Mouse (Mus musculus): Measurements from ENCODE around the gene Zfp652. TPM values are rescaled to one million over a fixed set of nuclear protein-coding genes. Genes with fewer than 3 reads are reported as not detected.
"Not testable (repeated sequence)": the region's sequence is repeated elsewhere in the genome, so short reads cannot be mapped to it uniquely, and the experiment has no call there.

The Zfp652 gene
- 5.9 and 6.3 TPM in 2 replicates for polyA plus RNA-seq (2015; fragmentation: Nextera tagmentation; extraction: Ambion mirVana)

- no peaks in the 10 kb centered on the region for H3K27me3 ChIP-seq
- under 1% methylated on average over 55 of the region's 103 CpGs for WGBS (ENCODE audit: insufficient replicate concordance)
- no peaks in the 10 kb centered on the region for H3K9me3 ChIP-seq (replicated peaks)
- peak; percentile 87 for DNase-seq
- peak within 1 kb of the TSS; percentile 96 for H3K27ac ChIP-seq
- peak; percentile 86 for ATAC-seq (ENCODE audit: low read depth)
- H3K9ac ChIP-seq = peak within 1 kb of the TSS; percentile 97
- H3K4me3 ChIP-seq (replicated peaks) = peak within 1 kb of the TSS; percentile 92
- H3K36me3 ChIP-seq = no peaks in the 10 kb centered on the region
- peak within 1 kb of the TSS; percentile 99 for H3K4me2 ChIP-seq
- peaks cover 69% of the 10 kb centered on the region for H3K4me1 ChIP-seq (replicated peaks)
Measured at GRCm38 (mm10) chr11:95712563-95713224, at the start of gene Zfp652. Gene Zfp652, plus strand, starts transcription at chr11:95712673.

- no peaks in the 10 kb centered on the region for H3K9me3 ChIP-seq (replicated peaks)
- no peaks in the 10 kb centered on the region for H3K27me3 ChIP-seq
Measured at GRCm38 (mm10) chr11:95666529-95667149, 45.8 kb upstream of the Zfp652 start, which contains the start of gene Phb. Gene Phb, plus strand, starts transcription at chr11:95666957.

GRCm38 (mm10) chr11:95667177-95667576 lies 45.3 kb upstream of the Zfp652 start:
- H3K9me3 ChIP-seq (replicated peaks) = no peaks in the 10 kb centered on the region
- peak overlapping the region; percentile 78 for H3K4me3 ChIP-seq (replicated peaks)
- ATAC-seq (ENCODE audit: low read depth) (peak; percentile 58), DNase-seq (peak; percentile 55)
- peak overlapping the region; percentile 18 for H3K27ac ChIP-seq
- no peaks in the 10 kb centered on the region for H3K27me3 ChIP-seq
- peak overlapping the region; percentile 77 for H3K9ac ChIP-seq
- H3K4me1 ChIP-seq (replicated peaks) = peaks cover 30% of the 10 kb centered on the region
- 0% methylated on average over 11 of the region's 11 CpGs for WGBS (ENCODE audit: insufficient replicate concordance)
- H3K4me2 ChIP-seq = peak overlapping the region; percentile 70
- H3K36me3 ChIP-seq = peaks cover 39% of the 10 kb centered on the region

More at GRCm38 (mm10) chr11:95666529-95667149, 45.8 kb upstream of the Zfp652 start, which contains the start of gene Phb:
- H3K27ac ChIP-seq = peak within 1 kb of the TSS; percentile 18
- WGBS (ENCODE audit: insufficient replicate concordance) = under 1% methylated on average over 25 of the region's 25 CpGs
- peak within 1 kb of the TSS; percentile 78 for H3K4me3 ChIP-seq (replicated peaks)
- ATAC-seq (ENCODE audit: low read depth) (peak; percentile 94), DNase-seq (peak; percentile 92)
- peak within 1 kb of the TSS; percentile 77 for H3K9ac ChIP-seq
- peak within 1 kb of the TSS; percentile 70 for H3K4me2 ChIP-seq
- peaks cover 30% of the 10 kb centered on the region for H3K4me1 ChIP-seq (replicated peaks)
- peaks cover 34% of the 10 kb centered on the region for H3K36me3 ChIP-seq

- Histone ChIP-seq H3K4me3 (replicated peaks) (peak overlapping the region; percentile 78), H3K9ac (peak overlapping the region; percentile 77), H3K36me3 (peaks cover 43% of the 10 kb centered on the region), H3K4me2 (peak overlapping the region; percentile 70), H3K4me1 (replicated peaks) (peaks cover 30% of the 10 kb centered on the region)
- ATAC-seq (ENCODE audit: low read depth); DNase-seq; H3K27me3 ChIP-seq; H3K27ac ChIP-seq; H3K9me3 ChIP-seq (replicated peaks): not testable (repeated sequence)
- WGBS (ENCODE audit: insufficient replicate concordance) = 84% methylated on average over 7 of the region's 7 CpGs
Measured at GRCm38 (mm10) chr11:95668086-95668485, 44.4 kb upstream of the Zfp652 start.

- no peak for DNase-seq
- Histone ChIP-seq H3K4me1 (replicated peaks) (peaks cover 10% of the 10 kb centered on the region; the same call in 1 of the 2 replicates), H3K27ac (0 out of 2 replicates have a peak overlapping the region, but pooled peaks have one; percentile 23), H3K9ac (no peak overlapping the region), H3K36me3 (peaks cover 86% of the 10 kb centered on the region), H3K9me3 (replicated peaks) (no peaks in the 10 kb centered on the region), H3K27me3 (no peaks in the 10 kb centered on the region), H3K4me2 (no peak overlapping the region), H3K4me3 (replicated peaks) (no peak overlapping the region)
- 87% methylated on average over 14 of the region's 14 CpGs for WGBS (ENCODE audit: insufficient replicate concordance)
- no peak for ATAC-seq (ENCODE audit: low read depth)
Measured at GRCm38 (mm10) chr11:95675498-95675897, 37.0 kb upstream of the Zfp652 start.

GRCm38 (mm10) chr11:95676307-95676706 lies 36.2 kb upstream of the Zfp652 start:
- Histone ChIP-seq H3K4me1 (replicated peaks) (peaks cover 7% of the 10 kb centered on the region; the same call in 1 of the 2 replicates), H3K9ac (no peak overlapping the region), H3K27ac (no peak overlapping the region), H3K4me3 (replicated peaks) (no peak overlapping the region), H3K27me3 (no peaks in the 10 kb centered on the region), H3K9me3 (replicated peaks) (no peaks in the 10 kb centered on the region), H3K4me2 (no peak overlapping the region), H3K36me3 (peaks cover 86% of the 10 kb centered on the region)
- peak; percentile 53 for DNase-seq
- no peak for ATAC-seq (ENCODE audit: low read depth)
- 34% methylated on average over 6 of the region's 6 CpGs for WGBS (ENCODE audit: insufficient replicate concordance)

- Histone ChIP-seq H3K4me3 (replicated peaks) (no peak overlapping the region), H3K9me3 (replicated peaks) (no peaks in the 10 kb centered on the region), H3K9ac (no peak overlapping the region), H3K4me2 (no peak overlapping the region), H3K36me3 (peaks cover 80% of the 10 kb centered on the region), H3K27ac (no peak overlapping the region), H3K4me1 (replicated peaks) (peaks cover 6% of the 10 kb centered on the region; the same call in 1 of the 2 replicates), H3K27me3 (no peaks in the 10 kb centered on the region)
- DNase-seq = no peak
- ATAC-seq (ENCODE audit: low read depth) = no peak
- 80% methylated on average over 14 of the region's 14 CpGs for WGBS (ENCODE audit: insufficient replicate concordance)
Measured at GRCm38 (mm10) chr11:95677925-95678701, 34.4 kb upstream of the Zfp652 start.

GRCm38 (mm10) chr11:95681995-95682601 lies 30.4 kb upstream of the Zfp652 start:
- peaks cover 45% of the 10 kb centered on the region for H3K36me3 ChIP-seq
- ATAC-seq (ENCODE audit: low read depth) = no peak
- H3K4me1 ChIP-seq (replicated peaks) = peaks cover 15% of the 10 kb centered on the region
- no peaks in the 10 kb centered on the region for H3K9me3 ChIP-seq (replicated peaks)
- no peak overlapping the region for H3K4me2 ChIP-seq
- H3K27me3 ChIP-seq = no peaks in the 10 kb centered on the region
- WGBS (ENCODE audit: insufficient replicate concordance) = 56% methylated on average over 9 of the region's 9 CpGs
- no peak overlapping the region for H3K4me3 ChIP-seq (replicated peaks)
- DNase-seq = no peak
- no peak overlapping the region for H3K9ac ChIP-seq
- H3K27ac ChIP-seq = 0 out of 2 replicates have a peak overlapping the region, but pooled peaks have one; percentile 24

GRCm38 (mm10) chr11:95682946-95683345 lies 29.5 kb upstream of the Zfp652 start:
- Histone ChIP-seq H3K27ac (no peak overlapping the region), H3K9ac (no peak overlapping the region), H3K27me3 (no peaks in the 10 kb centered on the region), H3K9me3 (replicated peaks) (no peaks in the 10 kb centered on the region), H3K36me3 (peaks cover 37% of the 10 kb centered on the region), H3K4me3 (replicated peaks) (no peak overlapping the region), H3K4me1 (replicated peaks) (peaks cover 22% of the 10 kb centered on the region), H3K4me2 (no peak overlapping the region)
- DNase-seq = no peak
- no peak for ATAC-seq (ENCODE audit: low read depth)
- WGBS (ENCODE audit: insufficient replicate concordance) = 78% methylated on average over 3 of the region's 3 CpGs

- Histone ChIP-seq H3K36me3 (peaks cover 10% of the 10 kb centered on the region), H3K27me3 (no peaks in the 10 kb centered on the region), H3K27ac (no peak overlapping the region), H3K4me1 (replicated peaks) (peaks cover 52% of the 10 kb centered on the region), H3K4me3 (replicated peaks) (no peak overlapping the region), H3K9ac (no peak overlapping the region), H3K4me2 (no peak overlapping the region), H3K9me3 (replicated peaks) (no peaks in the 10 kb centered on the region)
- DNase-seq (peak; percentile 64), ATAC-seq (ENCODE audit: low read depth) (no peak)
- WGBS (ENCODE audit: insufficient replicate concordance) = 0% methylated on average over 4 of the region's 4 CpGs
Measured at GRCm38 (mm10) chr11:95686031-95686430, 26.4 kb upstream of the Zfp652 start.
